Mouse (Mus musculus): ENCODE measurements at regions not wholly inside any gene's neighbourhood (a gene's known extent, or its start where the extent isn't known, plus 50 kb on each side); places are given as distances from the start of the nearest gene placed in this dataset.

- no peak for TF ChIP-seq CTCF (IDR thresholded peaks at IDR 0.05; ENCODE audit: low read depth)
- TF ChIP-seq EP300 (IDR thresholded peaks at IDR 0.05; ENCODE audit: low read depth) = no peak
These were observed 259.5 kb downstream of the Abcc12 start for GRCm38 (mm10) chr8:86320938-86321337.
